Mouse (Mus musculus): Measurements from ENCODE around the gene Plppr3.

DNA sequence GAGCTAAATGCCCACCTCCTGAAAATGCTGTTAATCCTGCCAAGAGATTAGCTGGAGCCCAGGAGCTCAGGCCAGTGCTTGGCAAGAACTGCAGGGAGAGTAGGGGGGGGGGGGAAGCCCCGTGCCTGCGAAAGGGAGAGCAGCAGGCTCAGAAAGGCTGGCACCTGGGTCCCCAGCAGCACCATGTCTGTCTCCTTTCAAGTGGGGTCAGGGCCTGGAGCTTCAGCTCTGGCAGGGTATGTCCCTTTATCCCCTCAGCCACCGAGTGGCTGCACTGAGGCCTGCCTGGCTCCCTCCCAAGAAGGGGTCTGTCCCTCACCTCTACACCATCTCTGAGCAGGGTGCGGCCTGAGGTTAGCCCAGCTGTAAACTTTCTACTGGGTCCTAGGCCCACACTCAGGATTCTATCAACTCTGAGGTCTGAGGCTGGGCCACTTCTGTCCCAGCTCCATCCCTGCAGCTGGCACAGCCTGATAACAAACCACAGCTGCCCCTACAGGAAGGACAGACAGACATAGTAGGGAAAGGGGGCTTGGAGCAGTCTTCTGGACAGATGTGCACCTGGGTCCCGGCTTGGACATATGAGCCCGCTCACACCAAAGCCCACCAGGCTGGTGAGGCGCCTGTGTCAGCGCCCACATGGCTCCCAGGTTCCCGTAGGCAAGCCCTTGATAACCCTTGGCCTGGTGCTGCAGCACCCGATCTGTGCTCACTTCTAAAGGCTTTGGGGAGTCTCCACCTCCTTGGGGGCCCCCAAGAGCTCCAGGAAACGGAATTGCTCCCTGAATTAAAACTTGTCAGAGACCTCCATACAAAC lies 39.9 kb upstream of the Plppr3 start:
- TF ChIP-seq CTCF (IDR thresholded peaks at IDR 0.05; ENCODE audit: low read depth, low read length) (no peak), POLR2A (IDR thresholded peaks at IDR 0.05; ENCODE audit: borderline replicate concordance, low read depth, low read length) (no peak)

All from bone marrow macrophage, adult 2 months (primary cell).